Mouse (Mus musculus) cerebellum, adult 8-10 months (tissue): ENCODE results near the gene Stk4.

Source experiments
- DNase-seq: peaks from one replicate; pipeline ENCODE4 v3.0.0; 2022

Gene Stk4

DNA sequence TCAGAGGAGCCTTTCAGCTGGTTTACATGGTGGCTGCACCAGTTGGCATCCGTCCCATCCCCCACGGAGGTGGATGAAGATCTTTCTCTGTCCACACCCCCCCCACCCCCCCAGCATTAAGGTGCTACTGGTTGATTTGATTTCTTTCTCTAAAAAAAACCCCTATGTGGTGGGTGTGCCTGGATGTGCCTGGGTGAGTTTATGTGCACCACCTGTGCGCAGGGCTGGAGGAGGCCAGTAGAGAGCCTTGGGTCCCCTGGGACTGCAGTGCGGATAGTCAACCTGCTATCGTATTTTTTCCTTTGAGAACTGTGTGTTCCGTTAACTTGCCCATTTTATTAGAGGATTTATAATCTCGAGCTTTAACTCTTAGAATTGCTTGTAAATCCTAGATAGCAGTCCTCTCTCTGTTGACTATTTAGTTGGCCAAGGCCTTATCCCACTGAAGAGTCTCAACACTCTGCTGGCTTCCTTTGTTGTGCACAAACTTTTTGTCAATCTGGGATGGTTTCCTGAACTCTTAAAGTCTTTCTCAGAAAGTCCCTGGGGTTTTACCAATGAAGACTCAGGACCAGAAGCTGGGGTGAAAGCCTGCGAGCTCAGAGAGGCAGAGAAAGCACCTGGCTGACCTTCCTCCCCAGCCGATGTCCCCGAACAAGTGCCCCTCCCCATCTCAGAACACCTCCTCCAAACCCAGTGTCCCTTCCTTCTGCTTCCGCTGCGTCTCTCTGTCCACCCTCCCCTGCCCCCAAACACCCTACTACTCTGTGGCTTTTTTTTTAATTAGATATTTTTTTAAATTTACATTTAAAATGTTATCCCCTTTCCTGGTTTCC is 58.7 kb downstream of the Stk4 start:
- no peak for DNase-seq

GRCm38 (mm10) chr2:164131586-164131985 is 61.5 kb downstream of the Stk4 start:
- DNase-seq: no peak

GRCm38 (mm10) chr2:164134563-164134962 is 64.4 kb downstream of the Stk4 start:
- no peak for DNase-seq

DNA sequence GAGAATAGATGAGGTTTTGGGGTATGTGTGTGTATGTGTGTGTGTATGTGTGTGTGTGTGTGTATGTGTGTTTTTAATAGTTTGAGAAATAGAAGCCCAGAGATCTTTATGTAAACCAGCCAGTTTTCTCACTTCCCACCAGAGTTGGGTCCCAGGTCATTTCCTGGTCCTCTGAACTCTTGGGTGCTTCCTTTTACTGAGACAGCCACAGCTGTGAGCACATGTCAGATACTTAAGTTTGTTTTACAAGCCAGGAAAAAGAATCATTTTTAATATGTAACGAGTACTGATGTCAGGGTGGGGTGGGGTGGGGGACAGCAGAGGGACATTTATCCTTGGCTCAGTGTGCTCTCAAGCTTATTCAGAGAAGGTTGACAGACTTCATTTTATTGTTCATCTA is 65.2 kb downstream of the Stk4 start:
- no peak for DNase-seq

DNA sequence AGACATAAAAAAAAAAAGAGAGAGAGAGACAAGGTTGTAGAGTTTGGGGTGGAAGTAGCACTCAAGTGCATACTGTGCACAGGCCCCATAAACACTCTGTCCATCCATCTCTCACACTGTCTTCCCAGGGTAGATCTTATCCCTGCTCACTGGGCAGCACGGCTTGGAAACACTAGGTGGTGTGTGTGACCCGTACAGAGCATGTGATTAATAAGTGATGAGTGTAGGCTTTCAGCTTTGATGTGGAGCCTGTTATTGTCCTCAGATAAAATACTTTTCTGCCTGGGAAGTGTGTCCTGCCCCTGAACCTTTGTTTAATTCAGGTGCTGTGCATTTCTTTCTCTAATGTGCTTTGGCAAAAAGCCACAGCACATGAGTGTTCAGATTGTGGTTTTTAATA is 66.3 kb downstream of the Stk4 start:
- DNase-seq: no peak

- DNase-seq: no peak
Observed at GRCm38 (mm10) chr2:164137754-164138153, 67.6 kb downstream of the Stk4 start.

DNA sequence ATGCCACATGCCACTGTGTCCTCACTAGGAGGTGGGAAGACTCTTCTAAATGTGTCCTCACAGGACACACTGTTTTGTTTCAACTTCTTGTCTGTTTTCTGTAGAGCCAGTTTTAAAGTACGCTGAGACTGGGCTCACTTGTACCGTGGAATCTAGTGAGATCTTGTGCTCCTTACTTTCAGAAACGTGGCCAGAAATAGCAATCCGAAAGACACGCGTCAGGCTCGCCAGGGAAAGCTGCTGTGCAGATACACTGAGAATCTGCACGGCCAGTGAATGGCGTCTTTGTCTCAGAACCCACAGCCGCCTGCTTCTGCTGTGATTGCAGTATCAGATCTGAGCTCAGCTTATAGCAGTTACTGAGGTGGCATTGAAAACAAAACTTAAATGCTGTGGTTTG is 71.9 kb downstream of the Stk4 start:
- no peak for DNase-seq

DNA sequence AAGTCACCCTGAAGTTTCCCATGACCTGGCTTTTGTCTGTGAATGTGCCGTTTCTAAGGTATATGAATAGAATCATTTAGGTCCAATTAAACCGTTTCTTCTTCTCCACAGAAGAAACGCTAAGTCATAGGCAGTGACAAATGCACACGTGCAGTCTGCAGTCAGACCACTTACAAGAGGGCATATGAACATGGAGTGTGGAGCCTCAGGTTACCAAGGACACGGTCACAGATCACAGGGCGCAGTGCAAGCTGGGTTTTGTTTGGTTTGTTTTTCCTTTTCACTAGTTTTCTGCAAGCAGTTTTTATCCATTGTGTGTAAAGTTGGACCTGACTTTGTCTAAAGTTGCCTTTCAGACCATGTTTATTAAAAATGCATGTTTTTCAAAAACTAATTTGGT is 73.9 kb downstream of the Stk4 start:
- DNase-seq: no peak

DNA sequence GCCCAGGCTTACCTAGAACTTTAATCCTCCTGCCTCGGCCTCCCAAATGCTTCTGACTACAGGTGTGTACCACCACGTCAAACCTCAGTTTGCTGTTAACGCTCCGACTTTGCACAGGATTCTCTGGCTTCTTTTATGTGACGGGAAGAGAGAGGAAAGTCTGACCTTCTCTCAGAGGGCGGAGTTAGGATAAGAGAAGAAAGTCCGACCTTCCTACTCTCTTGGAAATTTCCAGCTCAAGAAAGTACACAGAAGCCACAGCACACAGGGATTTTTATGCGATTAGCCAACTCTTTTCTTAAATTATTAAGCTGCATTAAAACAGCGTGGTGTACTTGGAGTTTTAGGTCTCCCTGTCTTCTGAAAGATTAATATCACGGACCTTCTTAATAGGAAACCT is 74.4 kb downstream of the Stk4 start:
- no peak for DNase-seq

- no peak for DNase-seq
Observed at GRCm38 (mm10) chr2:164146556-164146955, 76.4 kb downstream of the Stk4 start.

GRCm38 (mm10) chr2:164150086-164150760 is 80.1 kb downstream of the Stk4 start:
- DNase-seq: no peak

DNA sequence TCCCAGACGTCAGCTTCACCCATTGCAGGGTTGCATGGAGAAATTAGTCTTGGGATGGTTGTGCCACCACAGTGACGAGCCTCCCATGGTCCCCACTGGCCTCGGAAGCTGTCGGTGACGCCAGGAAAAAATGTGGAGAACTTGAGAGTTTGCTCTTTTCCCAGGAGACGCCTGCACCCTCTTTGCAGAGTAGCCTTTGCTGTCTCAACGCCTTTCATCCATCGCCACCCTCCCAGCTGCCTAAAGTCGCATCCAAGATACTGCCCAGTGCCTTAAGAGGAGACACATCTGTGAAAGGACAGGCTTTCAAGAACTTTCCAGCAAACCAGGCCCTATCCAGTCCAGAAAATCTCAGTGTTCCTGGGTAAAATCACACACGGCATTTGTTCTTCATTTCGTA is 82.2 kb downstream of the Stk4 start:
- DNase-seq: no peak

DNA sequence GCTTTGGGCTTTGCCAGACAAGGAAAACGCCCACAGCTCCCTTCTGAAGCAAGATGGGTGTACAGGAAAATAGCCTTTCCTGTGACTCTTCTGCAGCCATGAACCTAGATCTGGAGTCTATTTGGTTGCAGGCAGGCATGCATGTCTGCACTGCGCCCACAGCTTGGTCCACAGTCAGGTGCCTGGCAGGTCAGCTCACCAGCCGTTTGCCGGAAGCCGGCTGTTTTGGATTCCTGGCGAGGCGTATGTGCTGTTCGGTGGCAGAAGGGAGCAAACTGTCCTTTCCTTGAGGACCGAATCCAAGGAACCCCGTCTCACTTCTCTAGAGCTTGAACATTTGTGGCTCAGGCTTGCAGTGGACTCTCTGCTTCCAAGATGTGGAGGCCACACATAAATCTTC is 83.9 kb downstream of the Stk4 start:
- peak; percentile 39 for DNase-seq

DNA sequence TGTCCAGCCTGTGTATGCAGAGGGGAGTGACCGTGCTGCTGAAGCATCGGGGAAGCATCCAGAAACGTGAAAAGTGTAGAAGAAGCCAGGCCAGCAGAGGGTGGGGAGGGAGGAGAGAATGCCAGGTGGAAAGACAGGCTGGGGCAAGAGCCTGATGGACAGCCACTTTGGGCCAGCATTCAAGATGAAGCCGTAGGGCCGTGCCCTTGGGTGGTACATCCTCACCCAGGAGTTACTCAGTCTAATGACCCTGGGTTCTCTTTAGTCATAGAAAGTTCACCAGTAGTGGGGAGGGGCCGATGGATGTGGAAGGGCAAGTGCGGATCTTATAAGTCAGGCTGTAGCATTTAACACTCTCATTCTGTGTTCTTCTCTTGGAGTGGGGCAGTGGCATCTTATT is 86.0 kb downstream of the Stk4 start:
- no peak for DNase-seq

- DNase-seq: no peak
Observed at GRCm38 (mm10) chr2:164158838-164159237, 88.7 kb downstream of the Stk4 start.

GRCm38 (mm10) chr2:164161515-164162055 is 91.5 kb downstream of the Stk4 start:
- no peak for DNase-seq

GRCm38 (mm10) chr2:164164941-164165340 is 94.8 kb downstream of the Stk4 start:
- DNase-seq: no peak

GRCm38 (mm10) chr2:164167752-164168570 is 97.8 kb downstream of the Stk4 start:
- DNase-seq: no peak

DNA sequence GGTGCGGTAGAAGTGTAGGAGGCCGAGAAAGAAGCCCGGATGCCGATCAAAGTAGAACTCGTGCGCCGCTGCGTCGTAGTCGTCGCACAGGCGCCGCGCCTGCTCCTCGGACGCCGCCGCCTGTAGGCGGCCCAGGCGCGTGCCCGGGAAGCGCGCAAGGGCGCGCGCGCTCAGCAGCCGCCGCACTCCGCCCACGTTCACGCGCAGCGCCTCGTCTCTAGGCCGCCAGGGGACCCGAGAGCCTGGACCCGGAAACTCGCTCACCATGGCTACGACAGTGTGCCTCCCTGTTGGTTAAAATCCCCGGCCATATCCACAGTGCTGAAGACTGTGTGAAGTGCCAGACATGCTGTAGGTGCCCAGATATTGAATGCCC is 98.4 kb downstream of the Stk4 start:
- no peak for DNase-seq

GRCm38 (mm10) chr2:164170326-164170725 is 100.2 kb downstream of the Stk4 start:
- DNase-seq: no peak

GRCm38 (mm10) chr2:164170902-164171301 is 100.8 kb downstream of the Stk4 start, which contains the start of gene Kcns1:
Kcns1 (minus strand) TSS chr2:164171113.
- DNase-seq: no peak

GRCm38 (mm10) chr2:164173394-164173793 is 103.3 kb downstream of the Stk4 start:
- DNase-seq: no peak

- no peak for DNase-seq
Observed at GRCm38 (mm10) chr2:164174649-164175395, 104.7 kb downstream of the Stk4 start.
